Mouse (Mus musculus): Measurements from ENCODE around the gene Slc38a9.
A peak's percentile ranks its signal among the peaks of the same experiment; 100 is the strongest.
"Not testable (repeated sequence)": the region's sequence is repeated elsewhere in the genome, so short reads cannot be mapped to it uniquely, and the experiment has no call there.

Gene Slc38a9

GRCm38 (mm10) chr13:112683312-112683711 lies 22.8 kb downstream of the Slc38a9 start:
- DNase-seq (ENCODE audit: low spot score in 2 of 2), result no peak

GRCm38 (mm10) chr13:112683970-112684369 lies 23.4 kb downstream of the Slc38a9 start:
- no peak for DNase-seq (ENCODE audit: low spot score in 2 of 2)

GRCm38 (mm10) chr13:112686155-112686554 lies 25.6 kb downstream of the Slc38a9 start:
- no peak for DNase-seq (ENCODE audit: low spot score in 2 of 2)

GRCm38 (mm10) chr13:112692870-112693553 lies 32.5 kb downstream of the Slc38a9 start:
- DNase-seq (ENCODE audit: low spot score in 2 of 2), result no peak

GRCm38 (mm10) chr13:112695526-112696240 lies 35.1 kb downstream of the Slc38a9 start:
- no peak for DNase-seq (ENCODE audit: low spot score in 2 of 2)

- DNase-seq (ENCODE audit: low spot score in 2 of 2), result no peak
Measured at GRCm38 (mm10) chr13:112701256-112701655, 40.7 kb downstream of the Slc38a9 start.

GRCm38 (mm10) chr13:112706351-112706750 lies 45.8 kb downstream of the Slc38a9 start:
- DNase-seq (ENCODE audit: low spot score in 2 of 2), result no peak

GRCm38 (mm10) chr13:112720078-112720736 lies 59.7 kb downstream of the Slc38a9 start:
- no peak for DNase-seq (ENCODE audit: low spot score in 2 of 2)

GRCm38 (mm10) chr13:112721946-112722729 lies 61.6 kb downstream of the Slc38a9 start:
- peak in 1 of 2 experiments; percentile 43 for DNase-seq (ENCODE audit: low spot score in 2 of 2)

- DNase-seq (ENCODE audit: low spot score in 2 of 2), result not testable (repeated sequence)
Measured at GRCm38 (mm10) chr13:112724260-112724659, 63.7 kb downstream of the Slc38a9 start.

- no peak for DNase-seq (ENCODE audit: low spot score in 2 of 2)
Measured at GRCm38 (mm10) chr13:112726002-112726401, 65.5 kb downstream of the Slc38a9 start.

GRCm38 (mm10) chr13:112733311-112733710 lies 72.8 kb downstream of the Slc38a9 start:
- no peak for DNase-seq (ENCODE audit: low spot score in 2 of 2)

- DNase-seq (ENCODE audit: low spot score in 2 of 2), result no peak
Measured at GRCm38 (mm10) chr13:112734906-112735713, 74.6 kb downstream of the Slc38a9 start.

- DNase-seq (ENCODE audit: low spot score in 2 of 2), result no peak
Measured at GRCm38 (mm10) chr13:112736407-112736806, 75.9 kb downstream of the Slc38a9 start.

GRCm38 (mm10) chr13:112737110-112737509 lies 76.6 kb downstream of the Slc38a9 start:
- DNase-seq (ENCODE audit: low spot score in 2 of 2), result no peak

- no peak for DNase-seq (ENCODE audit: low spot score in 2 of 2)
Measured at GRCm38 (mm10) chr13:112738005-112738404, 77.5 kb downstream of the Slc38a9 start.

- no peak for DNase-seq (ENCODE audit: low spot score in 2 of 2)
Measured at GRCm38 (mm10) chr13:112740073-112740472, 79.5 kb downstream of the Slc38a9 start.

GRCm38 (mm10) chr13:112742076-112742830 lies 81.7 kb downstream of the Slc38a9 start:
- DNase-seq (ENCODE audit: low spot score in 2 of 2), result no peak

GRCm38 (mm10) chr13:112743647-112744046 lies 83.1 kb downstream of the Slc38a9 start:
- DNase-seq (ENCODE audit: low spot score in 2 of 2), result no peak

Measured in urinary bladder, adult 18-20 months (tissue).